Mouse (Mus musculus) testis, adult 2 months (tissue): ENCODE results near the gene Foxk1.

ENCODE experiments used
- CTCF ChIP-seq: fragments of 200-500 bp; IDR thresholded peaks from 2 replicates; pipeline ENCODE4 v1.5.1; 2012; ENCODE audit warnings: low read depth, mild to moderate bottlenecking, inconsistent platforms, low read length, moderate library complexity; ENCODE audit not compliant: control insufficient read depth, insufficient read depth, insufficient replicate concordance
- POLR2A ChIP-seq: fragments of 200-500 bp; IDR thresholded peaks from 2 replicates; pipeline ENCODE4 v1.6.1; 2012; ENCODE audit warnings: low read depth, mild to moderate bottlenecking, inconsistent platforms, low read length, moderate library complexity; ENCODE audit not compliant: control insufficient read depth

- TF ChIP-seq CTCF = no peak
- TF ChIP-seq POLR2A = no peak
These were observed 42.7 kb downstream of the Foxk1 start for GRCm38 (mm10) chr5:142443994-142444393.
